Comparison of ENCODE assay signal across 23 mouse cellular contexts in the genomic region with DNA sequence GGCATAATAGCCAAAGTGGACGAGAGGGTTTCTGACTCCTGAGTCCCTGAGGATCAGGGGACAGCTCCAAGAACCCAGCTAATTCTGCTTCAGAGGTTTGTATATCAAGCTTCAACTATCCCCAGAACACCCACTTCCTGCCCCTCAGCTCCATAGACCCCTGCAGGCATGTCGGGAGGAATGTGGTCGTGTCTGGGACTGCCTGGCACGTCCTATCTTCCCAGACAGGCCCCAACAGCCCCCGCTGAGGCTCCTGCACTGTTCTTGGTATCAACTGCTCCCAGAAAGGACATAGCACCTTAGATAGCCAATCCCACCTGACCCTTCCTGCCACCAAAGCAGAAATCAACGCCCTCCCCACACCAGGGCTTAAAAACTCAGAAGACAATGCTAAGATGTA. TPM values are rescaled to one million over a fixed set of nuclear protein-coding genes. Genes with fewer than 3 reads are reported as not detected.
DNase-seq lines count a peak whose midpoint lies in the region; ATAC-seq and TF ChIP-seq lines count a peak whose summit lies in the region.
"Had no signal": no experiment of that assay in that cellular context is flagged by ENCODE, and none has a peak within 500 bp of the region (broad histone marks: within the 10 kb centered on the region; RNA-seq: fewer than 3 reads in every experiment).

No protein-coding gene starts in this region.

- H3K36me3 ChIP-seq in embryonic facial prominence, embryonic 10.5 days (replicated peaks), result no peaks in the 10 kb centered on the region
- no peaks in the 10 kb centered on the region for H3K36me3 ChIP-seq in myocyte (ENCODE audit: control insufficient read depth, insufficient read depth)
- no peaks in the 10 kb centered on the region for H3K36me3 ChIP-seq in hindbrain, embryonic 16.5 days (ENCODE audit: control insufficient read depth, insufficient read depth, low read length)
- H3K36me3 ChIP-seq: midbrain, embryonic 12.5 days had no signal

- 50% methylated on average over 6 of the region's 6 CpGs for WGBS in embryonic facial prominence, embryonic 10.5 days
- 74% methylated on average over 6 of the region's 6 CpGs for WGBS in hindbrain, embryonic 16.5 days

- no peak overlapping the region for H3ac ChIP-seq in myocyte (ENCODE audit: control insufficient read depth, insufficient read length)

- DNase-seq in embryo, embryonic 11 days, result peak; percentile 7
- no peak for DNase-seq in embryo, embryonic 9.5 days (ENCODE audit: extremely low spot score)
- DNase-seq in embryonic facial prominence, embryonic 10.5 days (ENCODE audit: low spot score), result peak; percentile 21
- DNase-seq in forelimb bud, embryonic 11.5 days (ENCODE audit: low read depth, low spot score), result peak; percentile 13
- no peak for DNase-seq in kidney, adult 8-10 months
- DNase-seq: adrenal gland, postnatal 10 days; cerebellum, adult 18-20 months; cerebellum, postnatal 25 days; forebrain, postnatal 0 days; gastrocnemius, postnatal 36 days; heart, postnatal 4 days; kidney, adult 9 months; kidney, postnatal 14 days; lung, postnatal 10 days had no signal

- H3K9ac ChIP-seq in hindbrain, embryonic 16.5 days (ENCODE audit: low read depth, low read length), result no peak overlapping the region
- H3K9ac ChIP-seq: forebrain, postnatal 0 days; hindbrain, embryonic 14.5 days; midbrain, embryonic 12.5 days had no signal

- TF ChIP-seq POLR2A in myocyte (IDR thresholded peaks at IDR 0.05; ENCODE audit: insufficient read length, low read depth), result no peak

- H3K9me3 ChIP-seq in embryonic facial prominence, embryonic 10.5 days, result no peaks in the 10 kb centered on the region
- no peaks in the 10 kb centered on the region for H3K9me3 ChIP-seq in hindbrain, embryonic 16.5 days (ENCODE audit: control insufficient read depth, low read length)
- H3K9me3 ChIP-seq: midbrain, embryonic 12.5 days had no signal

- no peak overlapping the region for H3K27ac ChIP-seq in embryonic facial prominence, embryonic 10.5 days (replicated peaks)
- no peak overlapping the region for H3K27ac ChIP-seq in hindbrain, embryonic 16.5 days (ENCODE audit: low read depth, low read length)
- H3K27ac ChIP-seq: hindbrain, embryonic 14.5 days; midbrain, embryonic 12.5 days had no signal

- H3K27me3 ChIP-seq in embryonic facial prominence, embryonic 10.5 days (replicated peaks; ENCODE audit: low read depth, poor library complexity, severe bottlenecking), result no peaks in the 10 kb centered on the region
- no peaks in the 10 kb centered on the region for H3K27me3 ChIP-seq in myocyte (ENCODE audit: control insufficient read depth, insufficient read depth, insufficient read length)
- H3K27me3 ChIP-seq in hindbrain, embryonic 16.5 days (replicated peaks; ENCODE audit: control insufficient read depth, insufficient read depth, low read length), result no peaks in the 10 kb centered on the region
- H3K27me3 ChIP-seq: midbrain, embryonic 12.5 days had no signal

- no peaks in the 10 kb centered on the region for H3K4me1 ChIP-seq in embryonic facial prominence, embryonic 10.5 days
- H3K4me1 ChIP-seq in hindbrain, embryonic 16.5 days (ENCODE audit: control insufficient read depth, insufficient read depth, low read depth, low read length), result no peaks in the 10 kb centered on the region
- H3K4me1 ChIP-seq: midbrain, embryonic 12.5 days had no signal

- H3K4me3 ChIP-seq in embryonic facial prominence, embryonic 10.5 days, result no peak overlapping the region
- no peak overlapping the region for H3K4me3 ChIP-seq in myocyte
- H3K4me3 ChIP-seq in hindbrain, embryonic 16.5 days (ENCODE audit: low read length), result no peak overlapping the region
- H3K4me3 ChIP-seq: midbrain, embryonic 12.5 days had no signal

- ATAC-seq in hindbrain, embryonic 16.5 days, result no peak
- ATAC-seq: activated CD4-positive, CD25-positive, alpha-beta regulatory T cell, adult 4 months; forebrain, postnatal 0 days had no signal

- no peaks in the 10 kb centered on the region for H3K79me2 ChIP-seq in myocyte (ENCODE audit: control insufficient read depth, insufficient read depth)

- H3K4me2 ChIP-seq in myocyte (ENCODE audit: low read depth), result peak overlapping the region; percentile 29
- H3K4me2 ChIP-seq in hindbrain, embryonic 16.5 days (ENCODE audit: low read length), result no peak overlapping the region
- H3K4me2 ChIP-seq: hindbrain, embryonic 14.5 days; midbrain, embryonic 12.5 days had no signal

TF ChIP-seq in myocyte, 11 proteins besides CTCF, POLR2A, EP300 and RAD21:
- TF ChIP-seq TCF3 (IDR thresholded peaks at IDR 0.05; ENCODE audit: insufficient read length, low read depth), result no peak
- no peak for TF ChIP-seq MYOG (IDR thresholded peaks at IDR 0.05; ENCODE audit: control insufficient read depth in 1 of 3, insufficient read depth in 1 of 3, insufficient read length in 2 of 3, low read depth in 2 of 3)
- TF ChIP-seq MAX (IDR thresholded peaks at IDR 0.05; ENCODE audit: low read depth), result no peak
- no peak for TF ChIP-seq POLR2AphosphoS2 (IDR thresholded peaks at IDR 0.05; ENCODE audit: insufficient read length, low read depth)
- no peak for TF ChIP-seq SRF (IDR thresholded peaks at IDR 0.05; ENCODE audit: control insufficient read depth, insufficient read length, low read depth)
- no peak for TF ChIP-seq CEBPB (IDR thresholded peaks at IDR 0.05; ENCODE audit: insufficient read depth, poor library complexity, severe bottlenecking)
- no peak for TF ChIP-seq REST (IDR thresholded peaks at IDR 0.05; ENCODE audit: insufficient read depth, insufficient read length)
- TF ChIP-seq USF1 (IDR thresholded peaks at IDR 0.05; ENCODE audit: low read depth), result no peak
- no peak for TF ChIP-seq TCF12 (IDR thresholded peaks at IDR 0.05; ENCODE audit: insufficient read depth, poor library complexity, severe bottlenecking)
- no peak for TF ChIP-seq E2F4 (IDR thresholded peaks at IDR 0.05; ENCODE audit: insufficient read depth)
- TF ChIP-seq MYOD1 (IDR thresholded peaks at IDR 0.05; ENCODE audit: control insufficient read depth in 1 of 3, insufficient read length in 2 of 3, low read depth in 2 of 3), result no peak
TF ChIP-seq in myocyte: peak in this region for 0.

RNA-seq across cellular contexts. Expression of gene Krt14, which starts 1.2 kb away (rescaled TPM):
- polyA plus RNA-seq in embryonic facial prominence, embryonic 10.5 days (2016; fragmentation: Nextera tagmentation; extraction: Ambion mirVana), result 12.0 and 16.1 TPM in 2 replicates
- 9.9 TPM for polyA plus RNA-seq in myocyte (2012; fragmentation: generic; extraction: Trizol)
- 0.55 TPM in 1 of 2 replicates, not detected in the other for polyA plus RNA-seq in hindbrain, embryonic 16.5 days (2015; fragmentation: Nextera tagmentation; extraction: Ambion mirVana)
- polyA plus RNA-seq: activated CD4-positive, CD25-positive, alpha-beta regulatory T cell, adult 4 months; liver, adult 2 months had no signal

RNA-seq across cellular contexts. Expression of gene Krt9, which starts 15.5 kb away (rescaled TPM):
- polyA plus RNA-seq in embryonic facial prominence, embryonic 10.5 days (2016; fragmentation: Nextera tagmentation; extraction: Ambion mirVana), result not detected in 2 replicates
- polyA plus RNA-seq in myocyte (2012; fragmentation: generic; extraction: Trizol), result not detected
- polyA plus RNA-seq in hindbrain, embryonic 16.5 days (2015; fragmentation: Nextera tagmentation; extraction: Ambion mirVana), result 0.08 TPM in 1 of 2 replicates, not detected in the other
- polyA plus RNA-seq: activated CD4-positive, CD25-positive, alpha-beta regulatory T cell, adult 4 months; heart, embryonic 16.5 days; hindbrain, embryonic 14.5 days; intestine, embryonic 14.5 days; liver, adult 2 months; liver, embryonic 16.5 days; midbrain, embryonic 12.5 days had no signal

RNA-seq across cellular contexts. Expression of gene Krt16, which starts 40.2 kb away (rescaled TPM):
- not detected in 2 replicates for polyA plus RNA-seq in embryonic facial prominence, embryonic 10.5 days (2016; fragmentation: Nextera tagmentation; extraction: Ambion mirVana)
- 0.10 TPM for polyA plus RNA-seq in myocyte (2012; fragmentation: generic; extraction: Trizol)
- not detected in 2 replicates for polyA plus RNA-seq in hindbrain, embryonic 16.5 days (2015; fragmentation: Nextera tagmentation; extraction: Ambion mirVana)
- polyA plus RNA-seq: activated CD4-positive, CD25-positive, alpha-beta regulatory T cell, adult 4 months; forebrain, postnatal 0 days; hindbrain, embryonic 14.5 days; intestine, embryonic 14.5 days; liver, adult 2 months; liver, embryonic 16.5 days; midbrain, embryonic 12.5 days had no signal

RNA-seq across cellular contexts. Expression of gene Krt17, which starts 52.3 kb away (rescaled TPM):
- polyA plus RNA-seq in embryonic facial prominence, embryonic 10.5 days (2016; fragmentation: Nextera tagmentation; extraction: Ambion mirVana), result 0.28 and 0.67 TPM in 2 replicates
- not detected for polyA plus RNA-seq in myocyte (2012; fragmentation: generic; extraction: Trizol)
- 0.36 and 0.70 TPM in 2 replicates for polyA plus RNA-seq in hindbrain, embryonic 16.5 days (2015; fragmentation: Nextera tagmentation; extraction: Ambion mirVana)
- polyA plus RNA-seq: liver, adult 2 months had no signal

Comparison
In these comparisons a context has a peak if more than half of its experiments do, and no peak if none do; other contexts are left out.
1. DNase-seq: peak in embryo, embryonic 11 days (single experiment), embryonic facial prominence, embryonic 10.5 days (single experiment) and forelimb bud, embryonic 11.5 days (single experiment); none in embryo, embryonic 9.5 days (single experiment) and kidney, adult 8-10 months (0 of 2).